Mouse (Mus musculus): ENCODE measurements around the gene Nek9. TPM values are rescaled to one million over a fixed set of nuclear protein-coding genes. Genes with fewer than 3 reads are reported as not detected.
"Not testable (repeated sequence)": the region's sequence is repeated elsewhere in the genome, so short reads cannot be mapped to it uniquely, and the experiment has no call there.

The Nek9 gene
- total RNA-seq, 2 experiments from 2014 or later = 24.5 to 26.3 TPM

DNA sequence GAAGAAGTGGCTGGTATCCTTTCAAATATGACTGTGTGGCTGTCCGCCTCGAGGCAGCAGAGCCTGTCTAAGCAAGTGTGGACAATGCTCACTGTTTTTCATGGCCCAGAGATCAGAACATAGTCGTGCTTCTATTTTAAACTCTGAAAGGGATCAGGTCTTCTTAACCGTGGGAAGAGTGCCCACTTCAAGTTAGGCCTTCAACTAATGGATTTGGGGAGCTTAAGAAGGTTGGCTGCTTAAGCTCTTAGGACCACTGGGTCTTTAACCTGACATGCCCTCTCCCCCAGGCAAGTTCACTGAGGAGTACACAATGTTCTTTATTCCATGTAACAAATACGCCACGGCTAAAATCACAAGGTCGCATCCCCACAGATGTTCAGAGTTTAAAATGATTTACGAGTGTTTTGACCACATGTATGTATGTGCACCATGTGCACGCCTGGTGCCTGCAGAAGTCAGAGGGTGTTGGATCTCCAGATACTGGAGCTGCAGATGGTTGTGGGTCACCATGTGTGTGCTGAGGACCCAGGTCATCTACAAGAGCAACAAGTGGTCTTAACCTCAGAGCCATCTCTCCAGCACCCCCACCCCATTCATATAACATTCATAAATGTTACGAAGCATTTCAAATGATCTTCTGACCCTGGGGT is 41.7 kb downstream of the Nek9 start:
- DNase-seq (ENCODE audit: extremely low spot score in 1 of 2, low spot score in 2 of 2) = no peak
- intact Hi-C loops (cut with DNase I) = no loop called here

- DNase-seq (ENCODE audit: extremely low spot score in 1 of 2, low spot score in 2 of 2) = no peak
- intact Hi-C loops (cut with DNase I) = no loop called here
These were observed 42.2 kb downstream of the Nek9 start for GRCm38 (mm10) chr12:85296915-85297314.

DNA sequence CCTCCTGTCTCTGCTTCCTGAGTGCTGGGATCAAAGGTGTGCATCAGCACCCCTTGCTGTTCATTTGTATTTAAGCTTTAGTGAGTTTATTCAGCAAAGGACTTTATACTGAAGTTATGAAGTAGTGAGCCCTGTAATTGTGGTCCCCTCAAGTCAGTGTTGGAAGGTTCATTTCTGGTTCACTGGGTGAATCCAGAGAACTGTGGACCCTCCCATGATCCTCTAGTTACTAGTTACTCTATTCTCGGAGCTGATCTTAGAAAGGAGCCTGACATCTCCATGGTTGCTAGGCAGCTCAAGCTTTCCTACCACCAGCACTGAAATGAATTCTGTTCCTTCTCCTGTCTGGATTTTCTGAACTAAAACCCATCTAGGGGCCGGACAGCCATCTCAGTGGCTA is 43.7 kb downstream of the Nek9 start:
- no peak for DNase-seq (ENCODE audit: extremely low spot score in 1 of 2, low spot score in 2 of 2)
- intact Hi-C loops (cut with DNase I) = no loop called here

DNA sequence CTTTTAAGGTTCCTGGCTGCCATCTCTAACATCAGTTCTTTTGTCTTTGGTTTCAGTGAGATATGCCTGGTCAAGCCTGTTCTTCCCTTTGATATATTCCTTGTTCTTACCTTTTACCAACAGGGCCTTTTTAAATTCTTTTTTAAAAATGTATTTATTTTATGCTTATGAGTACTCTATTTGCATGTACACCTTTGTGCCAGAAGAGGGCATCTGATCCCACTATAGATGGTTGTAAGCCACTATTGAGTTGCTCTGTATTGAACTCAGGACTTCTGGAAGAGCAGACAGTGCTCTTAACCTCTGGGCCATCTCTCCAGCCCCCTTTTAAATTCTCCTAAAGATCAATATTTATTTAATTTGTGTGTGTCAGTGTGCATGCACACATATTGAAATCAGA is 46.3 kb downstream of the Nek9 start:
- no peak for DNase-seq (ENCODE audit: extremely low spot score in 1 of 2, low spot score in 2 of 2)
- intact Hi-C loops (cut with DNase I) = no loop called here

- no peak for DNase-seq (ENCODE audit: extremely low spot score in 1 of 2, low spot score in 2 of 2)
- intact Hi-C loops (cut with DNase I) = no loop called here
These were observed 46.9 kb downstream of the Nek9 start for GRCm38 (mm10) chr12:85292288-85292687.

GRCm38 (mm10) chr12:85291541-85291940 is 47.6 kb downstream of the Nek9 start:
- intact Hi-C loops (cut with DNase I) = no loop called here
- no peak for DNase-seq (ENCODE audit: extremely low spot score in 1 of 2, low spot score in 2 of 2)

DNA sequence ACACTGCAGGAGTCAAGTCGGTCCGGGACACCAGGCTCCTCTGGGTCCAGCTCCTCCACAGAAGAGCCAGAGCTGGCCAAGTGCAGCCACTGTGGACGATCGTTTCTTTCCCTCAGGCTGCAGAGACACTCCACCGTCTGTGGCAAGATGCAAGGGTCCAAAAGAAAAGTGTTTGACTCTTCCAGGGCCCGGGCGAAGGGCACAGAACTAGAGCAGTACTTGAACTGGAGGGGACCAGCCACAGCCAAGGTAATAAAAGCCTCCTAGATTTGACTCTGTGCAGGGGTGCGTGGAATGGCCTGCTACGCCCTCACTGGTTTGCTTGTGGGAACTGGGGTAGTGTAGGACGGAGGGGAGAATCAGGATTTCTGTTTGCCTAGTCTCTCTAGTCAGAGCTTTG is 48.5 kb downstream of the Nek9 start:
- DNase-seq (ENCODE audit: extremely low spot score in 1 of 2, low spot score in 2 of 2) = no peak
- intact Hi-C loops (cut with DNase I) = no loop called here

DNA sequence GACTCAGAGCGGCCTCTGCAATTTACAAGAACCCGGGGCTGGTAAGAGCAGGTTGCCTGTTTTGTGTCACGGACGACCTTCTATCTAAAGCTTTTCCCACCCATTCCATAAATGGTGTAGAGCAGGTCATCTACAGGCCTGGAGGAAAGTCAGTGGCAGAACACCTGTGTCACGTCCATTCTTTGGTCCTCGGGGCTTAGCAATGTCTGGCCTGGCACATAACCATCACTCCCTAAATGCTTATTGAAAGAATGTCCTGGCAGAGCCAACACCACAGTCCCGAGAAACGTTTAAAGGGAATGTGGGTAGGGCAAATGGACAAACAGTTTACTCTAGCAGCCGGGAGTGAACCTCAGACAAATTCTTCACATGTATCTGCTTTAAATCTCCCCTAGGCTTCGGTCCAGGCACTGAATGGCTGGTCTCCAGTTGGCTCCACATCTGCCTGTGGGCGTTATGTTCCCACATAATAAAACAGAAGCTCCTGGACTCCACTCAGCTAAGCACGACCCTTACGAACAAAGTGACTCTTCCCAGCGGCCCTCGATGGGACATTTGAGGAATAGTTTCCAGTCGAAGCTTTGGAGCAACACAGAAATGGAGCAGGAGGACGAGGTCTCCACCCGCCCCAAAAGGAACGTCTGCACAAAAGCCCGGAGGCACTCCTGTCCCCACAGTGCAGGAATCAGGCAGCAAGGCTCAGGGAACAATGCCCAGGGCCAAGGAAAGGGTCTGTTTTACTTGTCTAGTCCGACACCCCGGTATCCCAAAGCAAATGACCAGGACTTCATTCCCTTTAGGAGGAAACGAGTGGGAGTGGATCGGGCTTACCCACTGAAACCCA is 49.8 kb downstream of the Nek9 start:
- DNase-seq (ENCODE audit: extremely low spot score in 1 of 2, low spot score in 2 of 2) = no peak
- intact Hi-C loops (cut with DNase I) = loop anchor here (2.0 to 5.0 kb wide), 2 partner anchors 122 to 145 kb away; no protein-coding TSS in a partner anchor

GRCm38 (mm10) chr12:85288486-85289156 is 50.5 kb downstream of the Nek9 start, which contains the start of gene Zc2hc1c:
Gene Zc2hc1c, plus strand, starts transcription at chr12:85288591.
- intact Hi-C loops (cut with DNase I) = loop anchor here (2.0 to 5.0 kb wide), 2 partner anchors 121 to 144 kb away; no protein-coding TSS in a partner anchor
- peak; percentile 80 to 92 for DNase-seq (ENCODE audit: extremely low spot score in 1 of 2, low spot score in 2 of 2)

DNA sequence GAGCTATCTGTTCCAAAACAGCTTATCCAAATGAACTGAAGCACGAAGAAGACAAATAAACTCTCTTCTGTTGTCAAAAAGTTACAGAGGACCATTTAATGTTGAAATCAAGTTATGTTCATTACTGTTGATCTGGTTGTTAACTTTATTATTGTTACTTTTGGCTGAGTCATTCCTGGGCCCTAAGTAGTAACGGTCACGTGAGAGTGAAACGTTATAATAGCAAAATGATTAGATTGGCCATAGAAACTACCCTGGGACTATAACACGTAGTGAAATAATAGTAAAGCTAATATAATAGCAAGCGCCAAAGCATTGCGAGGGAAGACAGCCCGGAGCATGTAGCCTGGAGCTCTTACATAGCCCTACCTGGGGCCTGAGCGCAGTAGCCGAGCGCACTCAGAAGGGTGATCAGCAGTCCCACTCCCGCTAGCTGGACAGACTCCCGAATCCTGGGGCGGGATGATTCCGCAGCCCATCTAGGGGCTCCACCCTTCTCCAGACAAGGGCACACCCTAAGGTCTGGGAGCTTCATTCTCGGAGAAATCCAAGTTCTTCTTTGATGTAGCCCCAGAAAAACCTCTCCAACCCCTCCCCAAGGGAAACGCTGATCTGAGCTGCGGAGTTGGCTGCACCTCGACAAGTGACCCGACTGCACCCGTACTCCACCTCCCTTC is 51.2 kb downstream of the Nek9 start, which contains the start of gene Acyp1:
Gene Acyp1 (minus strand): TSS at position 630 of the 677 bp plus-strand sequence.
- intact Hi-C loops (cut with DNase I) = loop anchor here (2.0 to 5.0 kb wide), 2 partner anchors 121 to 143 kb away; no protein-coding TSS in a partner anchor
- peak in 1 of 2 experiments; percentile 56 for DNase-seq (ENCODE audit: extremely low spot score in 1 of 2, low spot score in 2 of 2)

DNA sequence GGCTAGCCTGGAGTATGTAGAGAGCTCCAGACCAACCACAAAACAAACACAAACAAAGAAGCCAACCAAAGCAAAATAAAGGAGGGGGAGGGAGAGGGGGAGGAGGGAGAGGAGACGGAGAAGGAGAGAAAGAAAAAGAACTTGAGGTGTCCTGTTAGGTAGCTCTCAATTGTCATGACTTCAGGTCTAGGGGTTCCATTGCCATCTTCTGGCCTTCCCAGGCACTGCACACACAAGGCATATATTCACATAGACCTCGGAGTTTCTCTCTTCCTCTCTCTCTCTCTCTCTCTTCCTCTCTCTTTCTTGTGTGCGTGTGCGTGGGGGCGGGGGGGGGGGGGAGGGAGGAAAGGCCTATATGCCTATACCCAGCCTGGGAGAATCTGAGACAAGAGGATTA is 52.2 kb downstream of the Nek9 start:
- intact Hi-C loops (cut with DNase I) = loop anchor here (5.0 kb wide), 1 partner anchor 120 kb away; no protein-coding TSS in a partner anchor
- DNase-seq (ENCODE audit: extremely low spot score in 1 of 2, low spot score in 2 of 2) = no peak

- intact Hi-C loops (cut with DNase I) = loop anchor here (5.0 kb wide), 1 partner anchor 118 kb away; no protein-coding TSS in a partner anchor
- DNase-seq (ENCODE audit: extremely low spot score in 1 of 2, low spot score in 2 of 2) = no peak
These were observed 54.2 kb downstream of the Nek9 start for GRCm38 (mm10) chr12:85284996-85285395.

DNA sequence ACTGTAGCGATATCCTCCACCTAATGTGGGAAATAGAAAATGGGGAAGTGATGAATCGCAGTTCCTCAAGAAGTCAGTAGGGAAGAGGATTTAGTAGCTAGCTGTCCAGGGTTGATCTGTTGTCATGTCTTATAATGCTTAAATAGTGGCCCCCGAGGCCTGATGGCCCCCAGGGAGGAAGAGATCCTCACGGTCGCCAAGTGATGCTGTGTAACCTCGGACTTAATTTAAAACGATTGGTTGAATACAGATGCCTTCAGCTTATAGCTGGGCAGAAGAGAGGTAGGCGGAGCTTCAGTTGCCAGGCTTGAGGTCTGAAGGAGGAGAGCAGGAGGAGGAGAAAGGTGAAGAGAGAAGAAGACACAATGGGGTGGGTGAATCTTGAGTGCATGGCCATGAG is 54.8 kb downstream of the Nek9 start:
- DNase-seq (ENCODE audit: extremely low spot score in 1 of 2, low spot score in 2 of 2) = no peak
- intact Hi-C loops (cut with DNase I) = no loop called here

DNA sequence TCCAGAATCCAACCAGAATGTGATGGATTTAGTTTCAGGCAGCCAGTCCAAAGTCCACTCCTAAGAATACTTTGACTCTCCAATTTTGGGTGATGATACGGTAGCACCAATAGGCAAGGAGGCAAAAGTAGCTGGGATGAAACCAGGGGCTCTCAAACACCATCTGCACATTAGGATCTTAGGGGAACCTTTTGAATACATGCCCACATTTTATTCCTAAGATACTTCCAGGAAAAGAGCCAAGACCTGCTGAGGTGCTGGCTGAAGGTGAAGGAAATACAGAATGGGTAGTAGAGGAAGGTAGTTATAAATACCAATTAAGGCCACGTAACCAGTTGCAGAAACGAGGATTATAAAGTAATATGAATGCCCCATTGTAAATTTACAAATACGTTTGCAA is 57.4 kb downstream of the Nek9 start:
- DNase-seq (ENCODE audit: extremely low spot score in 1 of 2, low spot score in 2 of 2); intact Hi-C loops (cut with DNase I): not testable (repeated sequence)

DNA sequence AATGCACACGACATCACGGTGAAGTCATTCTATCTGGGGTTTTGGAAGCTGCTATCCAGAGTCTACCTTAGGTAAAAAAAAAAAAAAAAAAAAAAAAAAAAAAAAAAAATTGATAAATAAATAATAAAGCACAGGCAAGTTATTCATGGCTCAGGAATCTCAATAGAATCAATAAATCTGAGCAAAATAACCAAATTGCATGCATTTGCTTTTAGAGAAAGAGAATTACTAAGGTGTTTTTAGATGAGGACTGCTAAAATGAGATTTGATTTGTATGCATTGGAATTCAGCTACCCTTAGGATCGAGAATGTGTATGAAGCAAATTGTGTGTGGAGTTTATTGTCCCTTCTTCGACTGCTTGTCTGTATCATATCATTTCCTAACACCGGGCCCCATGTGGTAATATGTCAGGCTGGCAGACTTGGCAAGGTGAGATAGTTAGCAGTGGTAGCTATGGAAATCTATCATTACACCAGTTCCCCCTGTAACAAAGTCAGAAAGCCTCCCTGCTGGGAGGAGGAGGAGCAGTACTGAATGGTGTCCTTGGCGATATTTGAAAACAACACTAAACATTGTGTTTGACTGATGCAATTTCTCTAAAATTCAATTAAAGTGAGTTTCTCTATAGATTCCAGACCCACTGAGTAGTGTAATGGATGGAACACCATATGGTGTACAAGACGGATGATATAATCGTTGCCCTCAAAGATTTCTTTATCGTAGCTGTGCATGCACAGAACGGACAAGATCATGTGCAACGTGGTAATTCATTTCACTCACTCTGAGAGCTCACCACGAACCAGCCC is 58.1 kb downstream of the Nek9 start:
- intact Hi-C loops (cut with DNase I) = no loop called here
- DNase-seq (ENCODE audit: extremely low spot score in 1 of 2, low spot score in 2 of 2) = no peak

GRCm38 (mm10) chr12:85280105-85280844 is 58.9 kb downstream of the Nek9 start:
- intact Hi-C loops (cut with DNase I) = no loop called here
- peak; percentile 95 for DNase-seq (ENCODE audit: extremely low spot score in 1 of 2, low spot score in 2 of 2)

- intact Hi-C loops (cut with DNase I) = no loop called here
- no peak for DNase-seq (ENCODE audit: extremely low spot score in 1 of 2, low spot score in 2 of 2)
These were observed 59.6 kb downstream of the Nek9 start for GRCm38 (mm10) chr12:85279396-85280080.
